Mouse (Mus musculus): ENCODE measurements around the gene Basp1.
"Not testable (repeated sequence)": the region's sequence is repeated elsewhere in the genome, so short reads cannot be mapped to it uniquely, and the experiment has no call there.

Gene Basp1

GRCm38 (mm10) chr15:25413378-25413901 lies at the start of gene Basp1:
Gene Basp1 (minus strand): TSS chr15:25413764.
- DNase-seq (ENCODE audit: low read depth, low spot score) = no peak

DNA sequence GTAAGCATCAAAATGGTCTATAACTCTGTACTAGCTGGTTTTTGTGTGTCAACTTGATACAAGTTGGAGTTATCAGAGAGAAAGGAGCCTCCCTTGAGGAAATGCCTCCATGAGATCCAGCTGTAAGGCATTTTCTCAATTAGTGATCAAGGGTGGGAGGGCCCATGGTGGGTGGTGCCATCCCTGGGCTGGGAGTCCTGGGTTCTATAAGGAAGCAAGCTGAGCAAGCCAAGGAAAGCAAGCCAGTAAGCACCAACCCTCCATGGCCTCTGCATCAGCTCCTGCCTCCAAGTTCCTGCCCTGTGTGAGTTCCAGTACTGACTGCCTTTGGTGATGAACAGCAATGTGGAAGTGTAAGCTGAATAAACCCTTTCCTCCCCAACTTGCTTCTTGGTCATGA lies 49.5 kb upstream of the Basp1 start:
- not testable (repeated sequence) for DNase-seq (ENCODE audit: low read depth, low spot score)

DNA sequence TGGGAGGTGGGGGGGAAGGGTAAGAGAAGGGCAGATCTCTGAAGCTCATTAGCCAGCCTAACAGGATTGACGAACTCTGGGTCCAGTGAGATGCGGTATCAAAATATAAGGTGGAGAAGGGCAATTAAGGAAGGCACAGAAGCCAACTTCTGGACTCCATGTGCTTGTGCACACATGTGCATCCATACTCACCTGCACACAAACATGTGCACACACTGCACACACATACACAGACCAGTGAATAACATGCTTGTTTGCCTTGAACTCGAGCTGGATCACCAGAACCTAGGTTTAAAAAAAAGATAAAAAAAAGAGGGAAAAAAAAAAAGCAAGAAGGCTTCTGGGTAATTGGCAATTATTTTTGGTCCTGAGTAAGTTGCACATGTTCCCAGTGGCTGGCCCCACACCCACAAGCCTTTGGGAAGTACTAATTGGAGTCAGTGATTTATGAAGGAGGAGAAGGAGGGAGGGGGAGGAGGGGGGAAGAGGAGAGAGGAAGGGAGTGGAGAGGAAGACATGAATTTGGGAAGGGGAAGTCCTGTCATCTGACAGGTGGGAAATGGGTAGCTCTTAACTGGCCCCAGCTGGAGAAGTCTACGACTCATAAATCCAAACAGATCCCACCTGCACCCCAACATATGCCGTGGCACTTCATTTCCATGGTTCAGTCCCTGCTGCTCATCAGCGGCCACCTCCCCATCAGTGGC lies 48.6 kb upstream of the Basp1 start:
- DNase-seq (ENCODE audit: low read depth, low spot score) = no peak

DNA sequence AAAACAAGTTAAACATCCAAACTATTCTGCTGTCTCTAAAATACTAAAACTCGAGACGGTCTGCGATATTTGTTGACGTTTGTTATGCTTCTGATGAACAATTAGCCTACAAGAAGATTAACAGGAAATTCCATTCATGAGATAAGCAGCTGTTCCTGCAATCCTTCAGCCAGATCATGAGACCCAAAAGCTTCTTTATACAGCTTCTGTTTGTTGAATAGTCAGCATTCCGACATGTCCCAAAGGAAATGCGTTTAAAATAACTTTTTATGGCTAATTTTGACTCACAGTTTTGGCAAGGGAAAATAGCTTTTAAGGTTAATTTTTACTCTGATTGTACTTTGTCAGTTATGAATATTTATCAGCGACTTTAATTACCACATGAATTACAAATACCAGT lies 46.3 kb upstream of the Basp1 start:
- DNase-seq (ENCODE audit: low read depth, low spot score) = no peak

GRCm38 (mm10) chr15:25457421-25457820 lies 43.9 kb upstream of the Basp1 start:
- no peak for DNase-seq (ENCODE audit: low read depth, low spot score)

DNA sequence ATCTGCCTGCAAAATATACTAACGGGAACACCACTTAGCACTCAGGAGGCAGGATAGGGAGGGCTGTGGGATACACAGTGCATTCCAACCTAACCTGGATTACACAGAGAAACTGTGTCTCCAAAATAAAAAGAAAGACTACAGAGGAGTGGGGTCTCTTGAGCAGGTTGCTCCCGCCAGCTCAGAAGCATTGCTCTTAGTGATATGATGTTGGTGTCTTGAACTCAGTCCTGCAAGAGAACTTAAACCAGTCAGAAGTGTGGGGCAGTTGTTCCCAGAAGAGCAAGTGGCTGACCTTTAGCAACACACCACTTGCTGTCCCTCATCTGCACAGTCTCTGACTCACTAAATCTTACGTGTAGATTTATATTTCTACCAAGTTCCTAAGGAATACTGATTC lies 40.0 kb upstream of the Basp1 start:
- no peak for DNase-seq (ENCODE audit: low read depth, low spot score)

DNA sequence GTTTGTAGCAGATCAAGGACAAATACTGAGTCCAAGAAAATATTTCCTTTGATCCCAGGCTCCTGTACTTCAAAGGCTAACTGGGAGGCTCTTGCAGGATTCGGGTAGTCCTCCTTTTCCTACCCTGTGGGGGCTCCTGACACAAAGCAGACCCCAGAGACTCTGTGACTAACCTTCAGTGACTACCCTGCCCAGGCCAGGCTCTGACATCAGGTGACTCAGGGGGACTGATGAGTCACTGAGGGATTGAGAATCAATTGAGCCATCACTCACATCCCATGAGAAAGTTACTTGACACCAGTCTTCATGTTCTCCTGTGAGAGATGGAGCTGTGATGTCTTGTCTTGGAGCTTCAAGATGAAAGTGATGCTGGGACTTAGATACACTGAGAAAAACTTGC lies 35.8 kb upstream of the Basp1 start:
- DNase-seq (ENCODE audit: low read depth, low spot score) = no peak

GRCm38 (mm10) chr15:25448703-25449340 lies 35.3 kb upstream of the Basp1 start:
- DNase-seq (ENCODE audit: low read depth, low spot score) = no peak

DNA sequence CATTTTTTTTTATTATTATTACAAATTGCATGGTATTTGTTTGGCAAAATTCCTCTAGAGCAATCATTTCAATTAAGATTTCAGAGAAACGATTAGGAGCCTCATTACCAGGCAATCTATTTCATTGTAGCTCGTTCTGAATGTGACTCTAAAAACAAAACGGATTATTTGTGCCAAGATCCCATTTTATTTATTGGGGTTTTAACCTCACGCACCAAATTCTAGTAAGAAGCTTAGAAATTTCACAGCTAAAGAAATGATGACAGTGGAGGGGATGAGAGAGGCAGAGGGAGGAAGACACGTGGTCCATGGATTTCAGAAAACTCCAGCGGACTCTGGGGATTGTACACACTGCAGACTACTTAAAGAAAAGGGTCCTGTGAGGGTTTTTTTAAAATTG lies 33.6 kb upstream of the Basp1 start:
- DNase-seq (ENCODE audit: low read depth, low spot score) = no peak

DNA sequence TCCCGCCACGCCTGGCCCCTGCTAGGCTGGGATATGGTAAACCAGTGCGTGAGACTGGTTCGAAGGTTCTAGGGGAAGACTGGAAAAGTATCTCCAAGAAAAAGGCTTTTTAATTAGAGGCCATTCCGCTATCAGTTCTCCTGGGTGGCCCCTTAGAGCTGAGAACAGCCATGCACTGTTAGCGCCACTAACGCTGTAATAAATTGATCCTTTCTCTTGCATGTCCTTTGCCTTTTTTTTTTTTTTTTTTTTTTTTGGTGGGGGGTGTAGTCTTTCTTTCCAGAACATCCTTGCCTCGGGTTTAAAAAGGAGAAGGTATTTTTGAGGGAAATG lies 32.6 kb upstream of the Basp1 start:
- no peak for DNase-seq (ENCODE audit: low read depth, low spot score)

DNA sequence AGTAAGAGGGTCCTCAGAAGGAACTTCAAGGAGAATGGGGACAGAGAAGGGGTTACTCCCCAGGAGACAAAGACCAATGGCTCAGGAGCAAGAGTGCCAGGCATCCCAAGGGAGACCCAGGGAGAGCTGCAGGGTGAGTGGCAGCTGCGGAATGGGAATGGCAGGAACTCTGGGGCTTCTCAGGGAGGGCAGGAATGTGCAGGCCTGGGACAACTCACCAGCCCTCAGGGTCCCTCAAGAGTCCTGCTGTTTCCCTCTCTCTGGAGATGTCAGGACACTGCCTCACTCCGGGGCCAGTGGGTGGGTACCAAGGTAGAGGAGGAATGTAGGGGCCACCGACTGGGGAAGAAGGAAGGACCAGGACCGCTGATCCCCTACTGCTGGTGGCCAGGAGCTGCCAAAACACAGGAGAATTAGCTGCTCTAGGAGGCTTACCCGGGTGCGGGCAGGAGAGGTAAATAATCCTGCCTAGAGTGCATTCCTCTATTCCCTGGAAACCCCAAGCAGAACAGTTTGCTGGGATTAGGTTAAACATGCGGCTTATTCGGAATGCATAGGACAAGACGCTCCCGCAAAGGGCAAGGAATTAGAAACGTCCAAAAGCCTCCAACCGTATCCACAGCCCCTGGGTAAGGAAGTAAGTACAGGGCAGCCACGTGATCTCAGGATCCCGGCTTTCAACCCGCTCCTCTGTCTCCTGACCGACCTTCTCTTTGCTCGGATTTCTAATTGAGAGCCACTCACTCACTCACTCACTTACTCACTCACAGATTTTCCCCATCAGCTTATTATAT lies 32.0 kb upstream of the Basp1 start:
- no peak for DNase-seq (ENCODE audit: low read depth, low spot score)

DNA sequence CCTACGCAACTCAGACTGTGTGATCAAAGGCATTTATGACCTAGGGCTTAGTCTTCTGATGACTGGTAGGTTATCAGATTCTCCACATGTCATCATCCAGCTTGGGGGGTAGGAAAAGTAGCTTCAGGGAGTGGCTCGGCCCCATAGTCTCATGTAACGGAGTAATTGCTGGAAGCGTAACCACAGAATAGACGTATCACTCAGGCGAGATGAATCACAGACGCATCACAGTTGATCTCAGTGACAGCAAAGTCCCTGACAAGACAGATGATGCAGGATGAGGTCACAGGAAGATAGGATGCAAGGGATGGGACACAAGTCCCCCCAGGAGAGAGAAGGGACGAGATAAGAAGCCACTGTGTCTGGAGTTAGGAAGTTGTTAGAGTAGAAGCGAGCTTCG lies 30.6 kb upstream of the Basp1 start:
- DNase-seq (ENCODE audit: low read depth, low spot score) = no peak

GRCm38 (mm10) chr15:25443140-25443790 lies 29.7 kb upstream of the Basp1 start:
- DNase-seq (ENCODE audit: low read depth, low spot score) = no peak

DNA sequence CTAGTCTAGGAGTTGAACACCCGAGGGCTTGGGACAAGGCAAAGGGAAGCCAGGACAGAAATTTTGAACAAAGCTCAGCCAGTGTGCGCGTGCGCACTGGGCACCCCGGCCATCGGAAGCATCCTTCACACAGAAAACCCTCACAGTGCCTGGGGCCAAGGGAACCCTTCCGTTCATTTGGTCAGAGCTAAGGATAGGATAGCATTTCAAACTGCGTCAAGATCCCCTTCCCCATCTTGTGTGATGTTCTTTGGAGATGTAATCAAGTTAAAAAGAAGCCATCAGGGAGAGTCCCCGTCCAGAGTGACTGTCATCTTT lies 28.3 kb upstream of the Basp1 start:
- DNase-seq (ENCODE audit: low read depth, low spot score) = no peak

DNA sequence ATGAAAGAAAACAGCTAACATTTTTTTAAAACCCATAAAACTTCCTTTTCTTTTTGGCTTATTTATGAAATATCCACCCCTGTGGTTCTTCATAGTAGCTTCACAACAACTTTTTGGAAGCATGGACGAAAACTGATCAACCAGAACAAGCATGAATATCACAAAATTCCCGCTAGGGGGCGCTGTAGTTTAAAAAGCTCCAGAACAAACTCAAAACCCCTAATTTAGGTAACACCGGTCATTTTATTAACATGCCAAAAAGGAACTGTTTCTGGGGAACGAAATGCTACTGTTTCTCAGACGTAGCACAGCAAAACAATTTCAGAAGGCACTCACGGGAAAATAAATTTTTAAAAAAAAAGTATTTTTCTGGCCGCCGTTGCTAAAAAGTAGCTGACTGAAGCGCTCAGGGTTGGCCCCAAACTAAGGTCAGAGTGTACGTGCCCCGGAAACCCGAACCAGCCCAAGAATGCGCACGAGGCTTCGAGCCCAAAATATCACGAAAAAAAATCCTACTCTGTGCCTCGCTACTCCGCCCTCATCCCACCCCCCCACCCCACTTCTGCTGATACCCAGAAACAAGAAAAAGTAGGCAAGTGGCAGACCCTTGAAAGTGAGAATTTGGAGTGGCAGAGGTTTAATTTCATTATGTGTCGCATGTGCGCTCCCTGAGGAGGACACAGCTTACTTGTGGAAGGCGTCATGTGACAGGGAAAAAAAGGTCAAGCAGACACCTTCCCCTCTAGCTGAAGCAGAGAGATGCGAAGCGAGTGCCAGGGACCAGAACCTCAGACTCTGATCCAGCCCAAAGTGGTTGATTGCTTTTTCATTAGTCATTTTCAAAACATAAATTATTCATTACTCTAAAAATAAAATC lies 27.7 kb upstream of the Basp1 start:
- DNase-seq (ENCODE audit: low read depth, low spot score) = peak; percentile 29

DNA sequence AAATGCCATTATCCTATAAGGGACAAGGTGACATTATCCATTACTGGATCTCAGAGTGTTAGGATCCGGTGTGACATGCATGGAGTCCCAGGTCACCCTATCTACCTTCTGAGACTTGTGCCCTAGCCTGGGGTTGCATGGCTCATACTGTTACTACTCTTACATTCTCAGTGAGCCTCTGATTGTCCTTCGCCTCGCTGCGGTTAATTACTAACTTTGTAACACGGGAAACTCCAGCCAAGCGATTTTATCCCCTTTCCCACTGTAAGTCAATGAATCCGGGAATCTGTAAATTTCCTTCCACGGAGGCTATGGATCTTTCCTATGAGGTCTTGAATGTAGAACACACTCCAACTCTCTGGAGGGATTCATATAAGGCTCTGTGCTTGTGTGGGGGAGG lies 26.8 kb upstream of the Basp1 start:
- no peak for DNase-seq (ENCODE audit: low read depth, low spot score)

- no peak for DNase-seq (ENCODE audit: low read depth, low spot score)
These were observed 18.8 kb upstream of the Basp1 start for GRCm38 (mm10) chr15:25432341-25432740.

- DNase-seq (ENCODE audit: low read depth, low spot score) = no peak
These were observed 16.6 kb upstream of the Basp1 start for GRCm38 (mm10) chr15:25430167-25430566.

GRCm38 (mm10) chr15:25429007-25429406 lies 15.4 kb upstream of the Basp1 start:
- DNase-seq (ENCODE audit: low read depth, low spot score) = no peak

DNA sequence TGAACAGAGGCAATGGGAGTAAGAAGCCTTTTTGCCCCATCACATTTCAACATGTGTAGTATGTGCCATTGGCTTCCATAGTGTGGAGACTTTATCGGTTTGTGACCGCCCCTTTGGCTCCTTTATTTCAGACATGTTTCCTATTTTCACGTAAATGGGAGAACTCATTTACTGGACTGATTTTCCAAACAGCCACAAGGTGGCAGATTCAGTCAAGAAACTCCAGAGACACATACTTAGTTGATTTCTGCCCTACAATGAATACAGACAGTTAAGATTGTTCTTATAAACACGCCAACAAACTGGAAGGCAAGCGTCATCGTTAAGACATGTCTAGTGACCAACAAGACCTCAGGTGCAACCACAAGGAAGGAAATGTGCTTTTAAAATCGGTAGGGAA lies 15.0 kb upstream of the Basp1 start:
- DNase-seq (ENCODE audit: low read depth, low spot score) = no peak

DNA sequence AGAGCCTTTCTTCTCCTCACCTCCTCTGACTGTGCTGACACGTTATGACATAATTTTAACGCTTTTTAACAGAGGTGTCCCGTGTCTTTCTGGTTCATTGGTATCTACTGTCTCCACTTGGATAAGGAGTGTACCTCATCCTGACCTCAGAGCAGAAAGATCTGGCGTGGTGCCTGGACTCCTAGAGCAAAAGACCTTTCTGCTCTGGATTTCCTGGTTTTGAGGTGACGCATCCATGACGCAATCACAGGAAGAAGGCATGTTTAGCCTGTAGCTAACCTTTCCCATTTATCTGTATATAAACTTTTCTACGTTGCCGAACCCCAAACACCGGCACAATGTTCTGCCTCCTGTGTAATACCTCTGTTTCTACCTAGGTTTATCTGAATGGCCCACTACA lies 6.7 kb upstream of the Basp1 start:
- no peak for DNase-seq (ENCODE audit: low read depth, low spot score)

Measured in WW6 (cell line).